9 mouse cellular contexts compared by ENCODE assay signal in genomic region chr1:69106322-69106761, GRCm38 (mm10). TPM values are rescaled to one million over a fixed set of nuclear protein-coding genes. Genes with fewer than 3 reads are reported as not detected.
DNase-seq lines count a peak whose midpoint lies in the region; ATAC-seq lines count a peak whose summit lies in the region.
"Had no signal": no experiment of that assay in that cellular context is flagged by ENCODE, and none has a peak within 500 bp of the region (broad histone marks: within the 10 kb centered on the region; RNA-seq: fewer than 3 reads in every experiment).

No protein-coding gene starts in this region.

- ATAC-seq in heart, embryonic 11.5 days (replicated peaks; ENCODE audit: insufficient number of reproducible peaks, low FRiP score, low TSS enrichment): 0 out of 2 replicates have a peak, but pooled peaks have one; percentile 16
- no peak; the same call in 1 of the 2 replicates for ATAC-seq in kidney, embryonic 14.5 days (ENCODE audit: low FRiP score, low TSS enrichment)
- ATAC-seq in liver, embryonic 12.5 days: no peak
- ATAC-seq in neural tube, embryonic 12.5 days (ENCODE audit: low FRiP score, low read depth): peak; percentile 11; the same call in 1 of the 2 replicates

- H3K27me3 ChIP-seq in heart, embryonic 11.5 days (ENCODE audit: control insufficient read depth, insufficient read depth, low read length): no peaks in the 10 kb centered on the region
- H3K27me3 ChIP-seq in kidney, embryonic 14.5 days (ENCODE audit: control insufficient read depth, insufficient read depth, low read length): peaks cover 48% of the 10 kb centered on the region
- H3K27me3 ChIP-seq in liver, embryonic 12.5 days (replicated peaks): peaks cover 63% of the 10 kb centered on the region
- no peaks in the 10 kb centered on the region; the same call in none of the 2 replicates for H3K27me3 ChIP-seq in neural tube, embryonic 12.5 days (replicated peaks)

- under 1% methylated on average over 24 of the region's 24 CpGs for WGBS in heart, embryonic 11.5 days (ENCODE audit: insufficient replicate concordance)
- under 1% methylated on average over 24 of the region's 24 CpGs for WGBS in kidney, embryonic 14.5 days
- WGBS in liver, embryonic 12.5 days (ENCODE audit: insufficient replicate concordance): under 1% methylated on average over 24 of the region's 24 CpGs
- WGBS in neural tube, embryonic 12.5 days: under 1% methylated on average over 24 of the region's 24 CpGs

- peak; percentile 13 to 27 for DNase-seq in adrenal gland, adult 18-20 months (ENCODE audit: low spot score in 2 of 2)
- no peak for DNase-seq in adrenal gland, adult 8-10 months
- peak; percentile 62 to 71 for DNase-seq in cerebellum, postnatal 10 days
- DNase-seq in spleen, postnatal 36 days (ENCODE audit: low spot score in 2 of 2): no peak

- peak overlapping the region; percentile 97 for H3K27ac ChIP-seq in heart, embryonic 11.5 days (ENCODE audit: low read depth, low read length)
- no peak overlapping the region for H3K27ac ChIP-seq in kidney, embryonic 14.5 days (ENCODE audit: low read depth, low read length)
- H3K27ac ChIP-seq in liver, embryonic 12.5 days: no peak overlapping the region
- peak overlapping the region; percentile 33; the same call in 1 of the 2 replicates for H3K27ac ChIP-seq in neural tube, embryonic 12.5 days

- peaks cover 2% of the 10 kb centered on the region; the same call in 1 of the 2 replicates for H3K4me1 ChIP-seq in heart, embryonic 11.5 days (ENCODE audit: control insufficient read depth, insufficient read depth, low read length)
- H3K4me1 ChIP-seq in kidney, embryonic 14.5 days (ENCODE audit: control insufficient read depth, insufficient read depth, low read length): 0 out of 2 replicates have a peak, but pooled peaks cover 11% of the 10 kb centered on the region
- peaks cover 10% of the 10 kb centered on the region; the same call in 1 of the 2 replicates for H3K4me1 ChIP-seq in liver, embryonic 12.5 days
- H3K4me1 ChIP-seq in neural tube, embryonic 12.5 days: peaks cover 5% of the 10 kb centered on the region

- H3K4me2 ChIP-seq in heart, embryonic 11.5 days: peak overlapping the region; percentile 73
- H3K4me2 ChIP-seq in kidney, embryonic 14.5 days (replicated peaks; ENCODE audit: low read depth, low read length): peak overlapping the region; percentile 83
- H3K4me2 ChIP-seq in liver, embryonic 12.5 days: peak overlapping the region; percentile 68
- H3K4me2 ChIP-seq in neural tube, embryonic 12.5 days (replicated peaks): peak overlapping the region; percentile 96

- peak overlapping the region; percentile 90 for H3K9ac ChIP-seq in heart, embryonic 11.5 days (ENCODE audit: low read depth, low read length)
- peak overlapping the region; percentile 48; the same call in 1 of the 2 replicates for H3K9ac ChIP-seq in kidney, embryonic 14.5 days (ENCODE audit: low read depth, low read length)
- no peak overlapping the region for H3K9ac ChIP-seq in liver, embryonic 12.5 days
- H3K9ac ChIP-seq in neural tube, embryonic 12.5 days: peak overlapping the region; percentile 78

- no peaks in the 10 kb centered on the region for H3K9me3 ChIP-seq in heart, embryonic 11.5 days (replicated peaks; ENCODE audit: control insufficient read depth, low read length)
- no peaks in the 10 kb centered on the region for H3K9me3 ChIP-seq in kidney, embryonic 14.5 days (ENCODE audit: control insufficient read depth, low read length)
- no peaks in the 10 kb centered on the region for H3K9me3 ChIP-seq in liver, embryonic 12.5 days (replicated peaks)
- no peaks in the 10 kb centered on the region for H3K9me3 ChIP-seq in neural tube, embryonic 12.5 days

- no peaks in the 10 kb centered on the region for H3K36me3 ChIP-seq in heart, embryonic 11.5 days (ENCODE audit: control insufficient read depth, insufficient read depth, low read length)
- H3K36me3 ChIP-seq in kidney, embryonic 14.5 days (ENCODE audit: control insufficient read depth, insufficient read depth, low read length): no peaks in the 10 kb centered on the region
- H3K36me3 ChIP-seq in liver, embryonic 12.5 days: no peaks in the 10 kb centered on the region
- H3K36me3 ChIP-seq in neural tube, embryonic 12.5 days: no peaks in the 10 kb centered on the region

- H3K4me3 ChIP-seq in heart, embryonic 11.5 days (ENCODE audit: low read depth, low read length): peak overlapping the region; percentile 86
- H3K4me3 ChIP-seq in kidney, embryonic 14.5 days (ENCODE audit: low read length): peak overlapping the region; percentile 53
- peak overlapping the region; percentile 50 for H3K4me3 ChIP-seq in liver, embryonic 12.5 days
- peak overlapping the region; percentile 75 for H3K4me3 ChIP-seq in neural tube, embryonic 12.5 days
- H3K4me3 ChIP-seq: erythroblast, embryonic 14.5 days had no signal

RNA-seq across cellular contexts. Expression of gene Erbb4, which starts 1.5 kb away (rescaled TPM):
- total RNA-seq in adrenal gland, adult 18-20 months (2021): 1 to 10 TPM in 1 of 2 experiments, under 1 TPM in 1; 0.89 to 1.7 TPM
- 1 to 10 TPM; 1.1 to 2.0 (median 1.3) TPM for total RNA-seq in adrenal gland, adult 8-10 months (2022)
- 11.5 and 14.8 TPM in 2 replicates for polyA plus RNA-seq in heart, embryonic 11.5 days (2014; fragmentation: Nextera tagmentation; extraction: Ambion mirVana)
- 3.2 and 6.7 TPM in 2 replicates for polyA plus RNA-seq in kidney, embryonic 14.5 days (2014; fragmentation: Nextera tagmentation; extraction: Ambion mirVana)
- polyA plus RNA-seq in liver, embryonic 12.5 days (2016; fragmentation: Nextera tagmentation; extraction: Ambion mirVana): 0.07 and 0.12 TPM in 2 replicates
- polyA plus RNA-seq in neural tube, embryonic 12.5 days (2016; fragmentation: Nextera tagmentation; extraction: Ambion mirVana): 8.8 and 9.4 TPM in 2 replicates
- polyA plus RNA-seq: erythroblast, embryonic 14.5 days had no signal

Comparison
In these comparisons a context has a peak if more than half of its experiments do, and no peak if none do; other contexts are left out.
1. DNase-seq: peak in adrenal gland, adult 18-20 months (2 of 2) and cerebellum, postnatal 10 days (2 of 2); none in adrenal gland, adult 8-10 months (single experiment) and spleen, postnatal 36 days (0 of 2).
2. ATAC-seq: peak in heart, embryonic 11.5 days (single experiment) and neural tube, embryonic 12.5 days (single experiment); none in kidney, embryonic 14.5 days (single experiment) and liver, embryonic 12.5 days (single experiment).
3. H3K27ac ChIP-seq: peak in heart, embryonic 11.5 days (single experiment) and neural tube, embryonic 12.5 days (single experiment); none in kidney, embryonic 14.5 days (single experiment) and liver, embryonic 12.5 days (single experiment).
4. Peak in every context shown above with its lines, with median percentiles within 50 percentile points of each other: H3K4me2 ChIP-seq and H3K4me3 ChIP-seq.